Mouse (Mus musculus) neural tube, embryonic 13.5 days (tissue): Measurements from ENCODE around the gene Scarb1. TPM values are rescaled to one million over a fixed set of nuclear protein-coding genes. Genes with fewer than 3 reads are reported as not detected.

Experiments
- ATAC-seq: fragments of 200-750 bp; cut with Nextera tagmentation; 2 replicates; pipeline ENCODE4 v1.8.0; 2017; ENCODE audit warnings: low read depth, mild to moderate bottlenecking, moderate TSS enrichment, moderate library complexity
- H3K27ac ChIP-seq: fragments of 300-500 bp; sonication (generic); replicated peaks from 2 replicates; pipeline ENCODE4 v1.5.1; 2015; ENCODE audit warnings: moderate library complexity, mild to moderate bottlenecking, inconsistent platforms
- H3K27me3 ChIP-seq: fragments of 300-500 bp; sonication (generic); 2 replicates; pipeline ENCODE4 v1.6.1; 2015; ENCODE audit warnings: mild to moderate bottlenecking, inconsistent platforms
- H3K36me3 ChIP-seq: fragments of 300-500 bp; sonication (generic); 2 replicates; pipeline ENCODE4 v1.6.1; 2015; ENCODE audit warnings: mild to moderate bottlenecking, inconsistent platforms
- H3K4me1 ChIP-seq: fragments of 300-500 bp; sonication (generic); replicated peaks from 2 replicates; pipeline ENCODE4 v1.6.1; 2015; ENCODE audit warnings: inconsistent platforms
- H3K4me2 ChIP-seq: fragments of 300-500 bp; sonication (generic); 2 replicates; pipeline ENCODE4 v1.6.1; 2015; ENCODE audit warnings: inconsistent platforms, mild to moderate bottlenecking, moderate library complexity
- H3K4me3 ChIP-seq: fragments of 300-500 bp; sonication (generic); 2 replicates; pipeline ENCODE4 v1.5.1; 2015; ENCODE audit warnings: mild to moderate bottlenecking, inconsistent platforms
- H3K9ac ChIP-seq: fragments of 300-500 bp; sonication (generic); 2 replicates; pipeline ENCODE4 v1.6.1; 2015; ENCODE audit warnings: moderate library complexity, mild to moderate bottlenecking, inconsistent platforms
- H3K9me3 ChIP-seq: fragments of 300-500 bp; sonication (generic); 2 replicates; pipeline ENCODE4 v1.6.1; 2016; ENCODE audit warnings: inconsistent platforms
- WGBS: fragments of 180-500 bp; shearing (Covaris S2); methylation state at CpG from one replicate; pipeline ENCODE4 v1.1.7; 2015; 5-methylcytosine and 5-hydroxymethylcytosine counted together
- polyA plus RNA-seq: library from polyadenylated mRNA; unstranded; fragments of >200 nt; fragmentation: Nextera tagmentation; extraction: Ambion mirVana; gene quantifications from 2 replicates; pipeline ENCODE4 v1.2.1, GENCODE M21; 2015

The Scarb1 gene
- polyA plus RNA-seq, 1 experiment from 2014 or later = 28.8 TPM

GRCm38 (mm10) chr5:125339851-125340531 lies 903 bp downstream of the Scarb1 start:
- peak overlapping the region; percentile 72 for H3K4me3 ChIP-seq
- WGBS = 3% methylated on average over 25 of the region's 25 CpGs
- peak overlapping the region; percentile 84 for H3K4me2 ChIP-seq
- H3K9ac ChIP-seq = peak overlapping the region; percentile 75
- H3K27me3 ChIP-seq = peaks cover 23% of the 10 kb centered on the region
- H3K36me3 ChIP-seq = no peaks in the 10 kb centered on the region
- ATAC-seq = peak; percentile 10; the same call in 1 of the 2 replicates
- no peaks in the 10 kb centered on the region for H3K9me3 ChIP-seq
- peak overlapping the region; percentile 14; the same call in 1 of the 2 replicates for H3K27ac ChIP-seq
- H3K4me1 ChIP-seq = peaks cover 27% of the 10 kb centered on the region

- no peak for ATAC-seq
- Histone ChIP-seq H3K27me3 (peaks cover 23% of the 10 kb centered on the region), H3K4me1 (peaks cover 27% of the 10 kb centered on the region), H3K9ac (peak overlapping the region; percentile 75), H3K27ac (peak overlapping the region; percentile 14; the same call in 1 of the 2 replicates), H3K4me3 (peak overlapping the region; percentile 72), H3K36me3 (no peaks in the 10 kb centered on the region), H3K4me2 (peak overlapping the region; percentile 84), H3K9me3 (no peaks in the 10 kb centered on the region)
- 6% methylated on average over 18 of the region's 18 CpGs for WGBS
These were observed 1.7 kb downstream of the Scarb1 start for GRCm38 (mm10) chr5:125339108-125339751.

- Histone ChIP-seq H3K27ac (no peak overlapping the region), H3K9me3 (no peaks in the 10 kb centered on the region), H3K4me2 (no peak overlapping the region), H3K4me1 (peaks cover 27% of the 10 kb centered on the region), H3K27me3 (peaks cover 23% of the 10 kb centered on the region), H3K9ac (no peak overlapping the region), H3K36me3 (no peaks in the 10 kb centered on the region), H3K4me3 (no peak overlapping the region)
- no peak for ATAC-seq
- 73% methylated on average over 7 of the region's 7 CpGs for WGBS
These were observed 3.4 kb downstream of the Scarb1 start for GRCm38 (mm10) chr5:125337526-125337925.

- no peak overlapping the region for H3K4me2 ChIP-seq
- H3K9ac ChIP-seq = no peak overlapping the region
- H3K4me1 ChIP-seq = peaks cover 31% of the 10 kb centered on the region
- H3K27ac ChIP-seq = no peak overlapping the region
- no peak for ATAC-seq
- peaks cover 23% of the 10 kb centered on the region for H3K27me3 ChIP-seq
- 74% methylated on average over 9 of the region's 9 CpGs for WGBS
- H3K9me3 ChIP-seq = no peaks in the 10 kb centered on the region
- no peak overlapping the region for H3K4me3 ChIP-seq
- H3K36me3 ChIP-seq = no peaks in the 10 kb centered on the region
These were observed 3.9 kb downstream of the Scarb1 start for GRCm38 (mm10) chr5:125337012-125337411.

- Histone ChIP-seq H3K4me2 (no peak overlapping the region), H3K27ac (no peak overlapping the region), H3K4me3 (no peak overlapping the region), H3K9ac (no peak overlapping the region), H3K27me3 (no peaks in the 10 kb centered on the region), H3K4me1 (peaks cover 5% of the 10 kb centered on the region; the same call in 1 of the 2 replicates), H3K36me3 (no peaks in the 10 kb centered on the region), H3K9me3 (no peaks in the 10 kb centered on the region)
- 79% methylated on average over 6 of the region's 6 CpGs for WGBS
- no peak for ATAC-seq
These were observed 7.9 kb downstream of the Scarb1 start for GRCm38 (mm10) chr5:125333009-125333408.

GRCm38 (mm10) chr5:125332333-125332732 lies 8.6 kb downstream of the Scarb1 start:
- Histone ChIP-seq H3K4me1 (peaks cover 12% of the 10 kb centered on the region), H3K9ac (no peak overlapping the region), H3K9me3 (no peaks in the 10 kb centered on the region), H3K4me3 (no peak overlapping the region), H3K27ac (no peak overlapping the region), H3K4me2 (no peak overlapping the region), H3K27me3 (no peaks in the 10 kb centered on the region), H3K36me3 (no peaks in the 10 kb centered on the region)
- no peak for ATAC-seq
- WGBS = 90% methylated on average over 4 of the region's 4 CpGs

- Histone ChIP-seq H3K36me3 (no peaks in the 10 kb centered on the region), H3K4me1 (peaks cover 12% of the 10 kb centered on the region), H3K27me3 (no peaks in the 10 kb centered on the region), H3K9ac (no peak overlapping the region), H3K27ac (no peak overlapping the region), H3K4me2 (no peak overlapping the region), H3K9me3 (no peaks in the 10 kb centered on the region), H3K4me3 (no peak overlapping the region)
- no peak for ATAC-seq
- 45% methylated on average over 3 of the region's 3 CpGs for WGBS
These were observed 9.1 kb downstream of the Scarb1 start for GRCm38 (mm10) chr5:125331811-125332210.

GRCm38 (mm10) chr5:125331094-125331493 lies 9.8 kb downstream of the Scarb1 start:
- H3K27me3 ChIP-seq = no peaks in the 10 kb centered on the region
- no peak overlapping the region for H3K4me3 ChIP-seq
- H3K9ac ChIP-seq = no peak overlapping the region
- no peaks in the 10 kb centered on the region for H3K36me3 ChIP-seq
- no peaks in the 10 kb centered on the region for H3K9me3 ChIP-seq
- peaks cover 12% of the 10 kb centered on the region for H3K4me1 ChIP-seq
- 51% methylated on average over 3 of the region's 3 CpGs for WGBS
- ATAC-seq = no peak
- no peak overlapping the region for H3K4me2 ChIP-seq
- H3K27ac ChIP-seq = no peak overlapping the region

GRCm38 (mm10) chr5:125330656-125331055 lies 10.2 kb downstream of the Scarb1 start:
- Histone ChIP-seq H3K4me3 (no peak overlapping the region), H3K27me3 (no peaks in the 10 kb centered on the region), H3K4me1 (peaks cover 15% of the 10 kb centered on the region), H3K9ac (no peak overlapping the region), H3K9me3 (no peaks in the 10 kb centered on the region), H3K36me3 (no peaks in the 10 kb centered on the region), H3K27ac (no peak overlapping the region), H3K4me2 (no peak overlapping the region)
- no peak for ATAC-seq
- WGBS = 76% methylated on average over 8 of the region's 8 CpGs

GRCm38 (mm10) chr5:125330191-125330590 lies 10.7 kb downstream of the Scarb1 start:
- H3K9ac ChIP-seq = no peak overlapping the region
- no peak overlapping the region for H3K27ac ChIP-seq
- peaks cover 17% of the 10 kb centered on the region for H3K4me1 ChIP-seq
- no peaks in the 10 kb centered on the region for H3K36me3 ChIP-seq
- H3K4me3 ChIP-seq = no peak overlapping the region
- ATAC-seq = no peak
- no peaks in the 10 kb centered on the region for H3K27me3 ChIP-seq
- WGBS = 88% methylated on average over 9 of the region's 9 CpGs
- no peaks in the 10 kb centered on the region for H3K9me3 ChIP-seq
- H3K4me2 ChIP-seq = no peak overlapping the region

- Histone ChIP-seq H3K4me1 (peaks cover 17% of the 10 kb centered on the region), H3K27me3 (no peaks in the 10 kb centered on the region), H3K9ac (peak overlapping the region; percentile 60), H3K4me2 (peak overlapping the region; percentile 53), H3K9me3 (no peaks in the 10 kb centered on the region), H3K4me3 (peak overlapping the region; percentile 34), H3K36me3 (no peaks in the 10 kb centered on the region), H3K27ac (no peak overlapping the region)
- 58% methylated on average over 18 of the region's 18 CpGs for WGBS
- ATAC-seq = peak; percentile 86
These were observed 13.1 kb downstream of the Scarb1 start for GRCm38 (mm10) chr5:125327596-125328385.

- H3K9me3 ChIP-seq = no peaks in the 10 kb centered on the region
- no peak overlapping the region for H3K4me3 ChIP-seq
- H3K27ac ChIP-seq = no peak overlapping the region
- H3K27me3 ChIP-seq = no peaks in the 10 kb centered on the region
- peaks cover 13% of the 10 kb centered on the region for H3K4me1 ChIP-seq
- H3K36me3 ChIP-seq = no peaks in the 10 kb centered on the region
- ATAC-seq = no peak
- H3K9ac ChIP-seq = no peak overlapping the region
- 84% methylated on average over 8 of the region's 8 CpGs for WGBS
- H3K4me2 ChIP-seq = no peak overlapping the region
These were observed 14.5 kb downstream of the Scarb1 start for GRCm38 (mm10) chr5:125326351-125326750.
